Mouse (Mus musculus): Measurements from ENCODE around the gene Gm44511.
"Not testable (repeated sequence)": the region's sequence is repeated elsewhere in the genome, so short reads cannot be mapped to it uniquely, and the experiment has no call there.

Gm44511 gene

DNA sequence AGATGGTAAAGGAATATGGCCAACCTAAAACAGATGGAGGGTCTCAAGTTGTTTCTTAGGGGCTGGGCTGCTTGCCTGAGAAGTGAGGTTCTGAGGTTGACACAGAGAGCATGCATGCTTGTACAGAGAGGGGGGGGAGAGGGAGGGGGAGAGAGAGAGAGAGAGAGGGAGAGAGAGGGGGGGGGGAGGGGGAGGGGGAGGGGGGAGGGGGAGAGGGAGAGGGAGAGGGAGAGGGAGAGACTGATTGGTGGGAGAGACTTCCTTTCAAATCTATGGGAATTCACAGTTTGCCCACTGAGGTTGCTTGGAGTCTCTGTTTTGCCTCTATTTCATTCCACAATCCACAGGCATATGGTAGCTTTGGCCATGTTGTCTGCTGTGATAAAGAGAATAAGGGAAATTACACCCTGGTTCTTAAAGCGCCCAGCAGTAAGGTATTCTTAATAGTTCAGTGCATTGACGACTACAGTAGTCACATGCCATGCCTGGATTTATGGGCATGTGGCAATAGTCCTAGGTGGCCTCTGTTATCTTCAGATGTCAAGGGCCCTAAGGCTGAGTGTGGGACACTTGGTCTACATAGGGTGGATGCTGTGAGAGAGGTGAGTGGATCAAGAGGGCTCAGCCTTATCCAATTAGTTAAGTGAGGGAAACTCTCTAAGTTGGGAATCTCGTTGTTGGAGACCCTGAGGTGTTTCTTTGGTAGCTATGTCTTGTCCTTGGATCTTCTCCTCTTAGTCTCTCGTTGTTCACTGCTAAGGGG, 15.4 kb upstream of the Gm44511 start:
- DNase-seq (ENCODE audit: low spot score) = no peak

DNA sequence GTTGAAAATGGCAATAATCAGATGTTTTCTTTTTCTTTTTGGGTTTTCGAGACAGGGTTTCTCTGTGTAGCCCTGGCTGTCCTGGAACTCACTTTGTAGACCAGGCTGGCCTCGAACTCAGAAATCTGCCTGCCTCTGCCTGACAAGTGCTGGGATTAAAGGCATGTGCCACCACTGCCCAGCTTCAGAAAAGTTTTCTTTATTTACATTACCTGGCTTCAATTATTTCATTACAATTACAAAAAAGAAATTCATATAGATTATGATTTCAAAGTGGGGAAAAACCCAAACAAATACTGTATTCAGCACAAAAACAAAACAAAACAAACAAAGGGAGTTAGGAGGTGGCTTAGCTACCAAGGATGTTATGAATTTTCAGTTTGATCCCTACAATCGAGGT, 14.6 kb upstream of the Gm44511 start:
- DNase-seq (ENCODE audit: low spot score) = not testable (repeated sequence)

DNA sequence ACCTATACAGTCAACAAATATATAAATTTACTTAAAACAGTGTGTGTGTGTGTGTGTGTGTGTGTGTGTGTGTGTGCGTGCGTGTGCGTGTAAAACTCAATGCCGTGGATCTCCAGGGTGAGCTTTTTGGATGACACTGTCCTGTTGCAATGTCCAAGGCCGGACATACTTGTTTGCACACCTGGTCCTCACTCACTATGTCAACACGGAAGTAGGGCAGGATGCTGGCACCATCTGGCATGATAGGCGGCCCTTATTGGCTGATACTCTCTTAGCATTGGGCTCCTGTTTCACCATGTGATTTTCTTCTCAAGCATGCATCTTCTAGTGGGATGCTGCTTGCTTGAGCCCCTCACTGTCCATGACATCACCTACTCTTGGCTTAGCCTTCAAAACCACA, 13.8 kb upstream of the Gm44511 start:
- no peak for DNase-seq (ENCODE audit: low spot score)

DNA sequence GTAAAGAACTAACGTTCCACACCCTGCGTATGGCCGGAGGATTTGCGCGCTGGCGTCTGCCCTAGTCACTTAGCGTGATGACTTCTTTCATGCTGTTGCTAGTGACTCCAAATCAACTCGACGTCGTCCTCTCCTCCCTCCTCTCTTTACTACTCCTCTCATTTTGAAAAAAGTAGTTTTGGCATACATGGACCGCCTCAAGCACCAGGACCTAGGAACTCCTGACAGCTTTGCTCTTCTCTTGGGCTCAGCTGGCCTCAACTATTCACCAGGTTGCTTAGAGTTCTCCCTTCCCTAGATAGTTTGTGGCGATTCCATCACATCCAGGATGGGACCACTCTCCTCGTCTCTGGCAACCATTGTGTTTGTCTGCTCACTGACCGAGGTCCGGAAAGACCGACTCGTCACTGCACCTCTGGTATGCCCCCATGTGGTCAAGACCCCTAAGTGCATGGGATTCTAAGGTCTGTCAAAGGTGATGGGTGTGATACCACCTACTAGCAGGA, 13.2 kb upstream of the Gm44511 start:
- peak; percentile 94 for DNase-seq (ENCODE audit: low spot score)

DNA sequence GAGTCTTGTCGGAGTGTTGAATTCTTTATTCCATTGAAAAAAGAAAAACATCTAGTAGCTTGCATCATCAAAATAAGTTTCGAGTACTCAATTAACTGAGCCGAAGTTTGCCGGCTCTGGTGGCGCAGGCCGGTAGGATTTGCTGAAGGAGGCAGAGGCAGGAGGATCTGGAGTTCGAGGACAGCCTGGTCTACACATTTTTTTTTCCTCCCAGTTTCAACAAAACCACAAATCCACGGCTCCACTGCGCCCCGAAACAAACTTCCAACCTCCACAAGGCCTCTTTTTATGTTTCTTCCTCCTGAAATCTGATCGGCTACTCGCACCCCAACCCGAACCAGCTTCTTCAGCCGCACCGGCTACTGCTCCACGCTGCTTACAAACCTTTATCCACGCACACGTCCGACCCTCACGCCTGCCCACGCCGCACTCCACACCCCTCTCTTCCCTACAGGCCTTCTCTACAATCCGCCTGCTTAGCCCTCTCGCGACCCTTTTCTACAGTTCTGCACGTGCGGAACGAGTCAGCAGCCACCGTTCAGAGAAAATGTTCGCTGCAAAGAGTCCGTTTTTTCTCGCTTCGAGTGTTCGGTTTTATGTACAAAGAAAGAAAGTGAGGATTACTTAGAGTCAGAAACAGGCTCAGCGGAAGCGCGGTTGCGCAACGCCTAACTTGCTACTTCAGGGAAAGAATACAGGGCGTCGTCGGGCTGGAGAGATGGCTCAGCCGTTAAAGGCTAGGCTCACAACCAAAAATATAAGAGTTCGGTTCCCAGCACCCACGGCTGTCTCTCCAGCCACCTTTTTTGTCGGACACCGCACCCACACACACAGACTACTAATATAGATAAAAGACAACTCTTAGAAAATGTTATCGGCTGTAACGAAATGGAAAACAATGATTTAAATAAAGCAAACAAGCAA, 12.5 kb upstream of the Gm44511 start:
- peak; percentile 90 for DNase-seq (ENCODE audit: low spot score)

DNA sequence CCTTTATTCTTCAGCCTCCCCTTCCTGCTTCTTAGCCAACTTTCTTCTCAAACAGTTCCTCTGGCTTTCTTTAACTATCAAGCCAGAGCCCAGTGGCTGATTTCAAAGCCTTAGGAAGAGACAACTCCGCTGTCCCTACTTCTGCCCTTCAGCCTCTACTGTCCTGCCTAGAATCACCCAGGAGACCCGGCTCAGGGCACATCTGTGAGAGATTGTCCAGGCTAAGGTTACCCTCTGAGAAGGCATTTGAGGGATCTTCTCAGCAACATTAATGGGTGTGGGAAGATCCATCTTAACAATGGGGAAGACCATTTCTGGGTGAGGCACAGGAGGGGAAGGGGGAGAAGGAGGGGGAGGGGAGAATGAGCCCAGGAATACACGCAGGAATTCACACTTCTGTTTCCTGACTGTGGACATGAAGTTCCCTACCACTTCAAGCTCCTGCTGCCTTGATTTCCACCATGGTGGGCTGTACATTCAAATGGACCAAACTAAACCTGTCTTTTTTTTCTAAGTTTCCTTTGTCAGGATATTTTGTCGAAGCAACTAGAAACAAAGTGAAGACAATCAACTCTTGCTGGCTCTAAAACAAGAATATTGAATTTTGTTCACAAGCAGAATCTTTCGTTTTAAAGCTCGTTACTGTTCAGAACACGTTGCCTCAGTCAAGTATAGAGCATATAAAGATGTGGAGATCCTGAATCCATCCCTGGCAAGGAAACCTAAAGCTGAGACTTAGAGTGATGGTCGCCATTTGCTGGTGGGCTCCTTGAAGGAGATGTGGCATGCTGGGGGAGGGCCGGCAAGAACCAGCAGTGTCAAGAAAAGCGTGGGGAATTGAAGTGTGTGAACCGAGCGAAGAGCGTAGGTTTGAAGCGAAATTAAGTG, 11.6 kb upstream of the Gm44511 start:
- peak; percentile 60 for DNase-seq (ENCODE audit: low spot score)

DNA sequence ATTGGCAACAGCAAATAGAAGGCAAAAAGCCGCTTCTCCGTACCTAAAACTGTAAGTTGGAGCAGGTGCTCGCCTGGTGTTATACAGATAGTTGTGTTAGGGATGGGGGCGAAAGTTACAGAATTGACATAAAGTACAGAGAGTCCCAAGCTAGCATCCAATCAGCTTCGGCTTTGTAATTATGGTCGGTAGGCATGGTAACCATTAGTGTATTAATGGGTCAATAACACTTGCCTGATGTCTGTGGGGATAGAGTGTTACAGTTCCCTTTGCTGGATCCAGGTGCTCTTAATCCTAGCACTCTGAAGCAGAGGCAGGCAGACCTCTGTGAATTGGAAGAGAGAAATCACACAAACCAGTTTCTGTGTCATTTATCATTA, 10.8 kb upstream of the Gm44511 start:
- no peak for DNase-seq (ENCODE audit: low spot score)

DNA sequence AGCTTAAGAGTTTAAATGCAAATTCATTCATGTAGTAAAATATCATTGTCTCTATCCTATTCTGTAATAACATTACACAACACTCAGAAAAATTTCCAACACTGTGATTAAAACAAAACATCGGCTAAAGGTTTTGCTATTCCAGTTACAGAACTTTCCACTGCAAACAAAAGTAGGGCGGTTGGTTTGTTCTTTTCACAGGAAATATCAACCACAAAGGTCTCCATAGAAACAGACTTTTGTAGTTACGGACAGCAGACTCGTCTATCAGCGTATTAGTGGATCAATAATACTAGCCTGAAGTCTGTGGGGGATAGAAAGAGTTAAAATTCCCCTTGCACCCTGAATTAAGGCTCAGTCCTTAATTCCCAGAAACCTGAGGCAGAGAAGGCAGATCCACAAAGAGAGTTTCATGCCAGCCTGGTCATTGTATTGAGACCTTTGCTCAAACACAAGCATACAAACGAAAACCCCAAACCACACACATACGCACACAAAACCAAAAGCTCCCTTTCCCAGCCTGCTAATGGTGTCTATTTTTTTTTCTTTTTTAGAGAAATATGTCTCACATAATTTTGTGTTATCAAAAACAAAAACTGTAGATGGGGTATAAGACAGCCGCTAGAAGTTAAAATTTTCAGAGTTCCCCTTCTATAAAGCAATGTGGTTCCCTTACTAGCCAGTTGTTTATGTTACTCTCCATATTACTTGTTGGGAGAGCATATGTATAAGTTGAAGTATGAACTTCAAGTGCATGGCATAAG, 10.3 kb upstream of the Gm44511 start:
- DNase-seq (ENCODE audit: low spot score) = no peak

DNA sequence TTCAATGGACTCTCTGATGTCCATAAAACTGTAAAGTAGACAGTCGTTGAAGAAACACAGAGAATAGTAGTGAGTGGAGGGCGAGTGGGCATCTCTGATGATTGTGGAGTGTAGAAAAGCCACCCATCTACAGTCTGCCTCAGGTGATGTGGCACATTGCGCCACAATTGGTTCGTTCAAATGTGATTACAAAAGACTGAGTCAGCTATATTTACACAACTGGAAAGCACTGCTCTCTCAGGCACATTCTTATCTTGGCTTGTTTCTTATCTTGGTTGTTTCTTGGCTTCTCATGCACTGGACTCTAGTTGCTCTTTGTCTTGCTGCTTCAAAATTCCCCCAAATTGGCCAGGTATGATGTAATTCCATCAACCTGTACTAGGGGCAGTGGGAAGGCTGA, 9.5 kb upstream of the Gm44511 start:
- DNase-seq (ENCODE audit: low spot score) = no peak

DNA sequence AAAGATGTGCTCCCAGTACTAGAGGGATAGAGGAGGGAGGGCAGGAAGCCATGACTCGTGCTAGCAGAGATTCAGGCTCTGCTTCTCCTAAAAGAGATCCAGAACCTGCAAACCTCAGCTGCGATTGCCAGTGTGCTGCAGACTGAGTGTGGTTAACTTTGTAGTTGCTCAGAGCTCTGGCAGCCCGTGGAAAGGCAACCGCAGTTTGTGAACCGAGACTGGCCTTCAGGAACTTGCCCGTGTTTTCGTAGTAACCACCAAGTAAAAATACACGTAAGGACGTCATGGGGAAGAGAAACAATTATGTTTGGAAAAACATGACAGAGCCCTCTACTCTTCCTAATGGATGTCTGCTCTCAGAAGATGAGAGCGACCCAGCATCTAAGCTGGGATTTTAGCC, 6.9 kb upstream of the Gm44511 start:
- DNase-seq (ENCODE audit: low spot score) = no peak

DNA sequence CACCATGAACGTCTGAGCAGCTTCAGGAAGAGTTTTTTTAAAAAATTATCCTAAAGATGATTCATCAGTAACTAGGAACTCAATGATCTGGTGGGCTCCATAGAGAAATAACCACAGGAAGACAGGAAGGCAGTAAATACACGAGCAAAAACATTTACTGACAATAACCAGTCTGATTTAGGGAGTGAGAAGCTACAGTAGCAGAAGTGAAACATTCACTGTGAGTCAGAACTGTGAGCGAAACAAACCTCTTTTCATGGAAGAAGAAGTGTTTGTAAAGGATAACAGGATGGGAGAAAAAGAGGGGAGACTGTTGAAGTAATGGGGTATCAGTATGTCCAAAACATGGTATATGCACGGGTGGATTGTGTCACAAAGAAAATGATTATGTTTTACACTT, 3.7 kb upstream of the Gm44511 start:
- no peak for DNase-seq (ENCODE audit: low spot score)

DNA sequence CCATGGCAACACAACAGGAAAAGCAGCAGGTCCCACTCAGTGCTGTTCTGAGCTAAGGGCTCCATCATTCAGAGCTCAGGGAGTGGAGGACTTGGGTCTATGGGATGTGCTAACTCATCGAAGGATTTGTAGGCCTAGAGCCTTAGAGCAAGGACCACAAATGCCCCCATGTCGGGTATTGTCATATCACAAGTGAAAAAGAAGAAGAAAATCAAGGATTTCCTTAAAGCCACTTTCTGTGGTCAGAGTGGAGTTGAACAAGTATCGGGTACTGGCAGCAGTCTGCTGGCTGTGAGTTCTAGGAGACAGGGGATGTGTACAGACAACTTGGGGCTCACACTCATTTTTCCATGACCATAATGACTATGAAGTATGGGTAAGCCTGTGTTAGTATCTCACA, 666 bp upstream of the Gm44511 start:
- no peak for DNase-seq (ENCODE audit: low spot score)

DNA sequence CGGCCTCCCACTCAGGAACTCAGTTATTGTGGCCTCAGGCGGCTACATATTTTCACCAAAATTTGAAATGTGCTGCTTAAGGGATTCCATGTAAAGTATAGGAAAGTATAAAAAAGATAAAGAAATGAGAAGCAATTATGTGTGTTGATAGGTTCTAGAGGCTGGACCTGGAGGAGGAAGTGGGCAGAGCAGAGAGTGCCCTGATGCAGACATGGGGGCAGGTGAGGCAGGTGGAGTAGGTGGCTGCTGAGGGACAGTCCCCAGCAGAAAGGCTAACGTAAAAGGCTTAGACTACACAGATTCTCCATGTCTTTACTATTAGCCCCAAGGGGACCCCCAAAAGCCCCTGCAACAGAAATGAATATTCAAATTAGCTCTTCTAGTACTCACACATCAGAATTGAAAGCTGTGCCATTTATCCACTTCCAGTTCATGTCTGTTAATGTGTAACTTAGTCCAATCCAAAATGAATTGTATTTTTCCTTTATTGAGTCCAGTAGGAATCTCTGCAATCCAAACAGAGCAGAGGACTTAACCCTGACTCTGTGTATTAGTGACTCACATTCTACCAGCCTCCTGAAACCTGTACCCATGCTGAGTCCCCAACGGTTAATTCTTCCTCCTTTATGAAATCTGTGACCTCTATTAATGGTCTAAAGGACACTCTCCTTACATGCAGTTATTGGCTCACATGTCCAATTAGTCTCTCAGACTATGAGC, 7.9 kb downstream of the Gm44511 start:
- no peak for DNase-seq (ENCODE audit: low spot score)

DNA sequence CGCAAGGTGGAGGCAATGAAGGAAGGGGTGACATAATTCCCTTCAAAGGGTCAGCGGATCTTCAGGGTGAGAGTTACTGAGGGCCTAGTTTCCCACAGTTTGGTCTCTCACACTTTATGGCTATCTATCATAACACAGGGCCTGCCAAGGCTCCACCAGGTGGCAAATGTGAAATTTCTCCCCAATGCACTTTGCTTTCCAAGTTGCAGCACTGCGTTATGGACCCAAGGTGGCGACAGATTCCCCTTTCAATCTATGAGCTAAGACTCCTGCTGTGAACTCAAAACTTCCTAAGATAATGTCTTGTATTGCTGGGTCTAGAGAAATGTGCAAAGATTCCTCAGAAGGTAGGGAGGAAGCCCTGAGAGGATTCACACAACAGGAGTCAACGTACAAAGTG, 17.6 kb downstream of the Gm44511 start:
- no peak for DNase-seq (ENCODE audit: low spot score)

DNA sequence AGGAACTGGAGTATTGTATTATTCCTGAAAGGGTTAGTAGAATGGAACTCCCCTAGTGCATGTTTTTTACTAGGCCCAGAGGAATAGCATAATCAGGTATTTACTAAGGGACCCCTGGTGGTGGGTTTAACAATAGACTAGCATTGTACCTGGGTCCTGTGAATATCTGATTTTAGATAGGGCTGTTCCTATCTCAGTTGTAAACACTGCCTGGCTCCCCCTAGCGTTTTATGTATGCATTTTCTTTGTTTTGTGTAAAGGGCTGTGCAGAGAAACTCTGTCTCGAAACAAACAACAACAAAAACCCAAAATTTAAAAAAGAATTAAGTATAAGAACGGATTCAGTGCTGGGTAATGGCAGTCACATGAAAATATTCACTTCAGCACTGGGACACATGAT, 19.1 kb downstream of the Gm44511 start:
- no peak for DNase-seq (ENCODE audit: low spot score)

DNA sequence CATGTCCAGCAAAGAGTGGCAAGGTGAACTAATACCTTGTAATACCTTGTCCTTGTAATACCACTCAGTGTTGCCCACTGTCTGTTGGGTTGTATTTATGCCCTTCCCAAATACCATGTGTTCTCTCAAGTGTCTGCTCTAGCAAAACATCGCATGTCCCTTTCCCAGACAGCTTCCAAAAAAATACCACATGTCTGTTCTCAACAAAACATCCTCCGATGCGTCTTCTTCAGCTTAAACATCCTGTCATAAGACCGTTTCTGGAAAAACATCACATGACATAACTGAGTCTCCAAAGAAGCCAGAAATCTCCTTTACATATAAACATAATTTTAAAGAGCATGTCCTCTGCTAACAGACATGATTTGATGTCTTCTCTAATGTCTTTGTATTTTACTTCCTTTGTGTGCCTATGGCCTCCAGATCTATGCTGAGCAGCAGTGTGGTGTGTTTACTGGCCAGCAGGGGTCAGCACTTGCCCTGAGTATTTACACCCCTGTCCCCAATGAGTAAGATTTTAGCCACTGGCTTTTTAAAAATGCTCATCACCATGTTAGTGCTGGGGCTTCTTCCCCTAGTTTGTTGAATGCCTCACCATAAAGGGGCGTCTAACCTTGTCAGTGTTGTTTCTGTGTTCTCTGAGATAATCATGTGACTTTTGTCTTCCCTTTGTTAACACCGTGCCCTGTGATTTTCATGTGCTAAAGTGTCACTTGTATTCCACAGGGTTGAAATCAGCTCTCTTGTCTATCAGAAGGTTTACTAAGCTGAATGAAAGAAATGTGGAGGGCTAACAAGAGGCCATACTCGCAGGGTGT, 21.1 kb downstream of the Gm44511 start:
- DNase-seq (ENCODE audit: low spot score) = peak; percentile 80

DNA sequence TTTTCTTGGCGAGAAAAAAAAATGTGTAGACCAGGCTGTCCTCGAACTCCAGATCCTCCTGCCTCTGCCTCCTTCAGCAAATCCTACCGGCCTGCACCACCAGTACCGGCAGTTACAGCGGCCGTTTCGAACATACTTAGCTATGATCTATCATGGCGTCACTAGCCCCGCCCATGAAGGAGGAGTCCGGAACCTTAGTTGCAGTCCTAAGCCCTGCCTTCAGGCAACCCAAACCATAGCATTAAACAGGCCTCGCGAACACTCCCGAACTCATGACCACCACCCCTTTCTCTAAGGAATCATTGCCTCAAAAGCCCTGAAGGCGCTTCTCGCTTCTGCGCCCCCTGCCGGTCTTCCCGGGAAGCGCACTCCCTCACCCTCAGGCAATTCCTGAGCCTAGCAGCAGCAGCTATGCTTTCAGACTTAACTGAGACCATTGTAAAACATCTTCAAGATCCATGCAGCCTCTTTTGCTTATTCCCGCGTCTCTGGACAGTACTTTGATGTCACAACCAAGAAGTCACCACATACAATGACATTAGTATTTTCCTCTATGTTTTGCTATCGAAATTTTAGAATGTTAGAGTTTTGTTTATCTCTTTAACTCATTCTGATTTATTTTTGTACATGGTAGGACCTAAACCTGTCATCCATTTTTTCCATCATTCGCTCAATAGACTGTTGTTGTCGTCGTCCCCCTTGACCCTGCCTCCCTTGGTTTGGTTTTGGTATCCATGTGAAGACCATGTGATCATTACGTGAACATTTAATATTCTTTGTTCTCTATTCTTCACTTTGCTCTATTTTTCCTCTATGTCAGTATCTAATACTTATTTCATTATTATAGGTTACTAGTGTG, 22.9 kb downstream of the Gm44511 start:
- peak; percentile 96 for DNase-seq (ENCODE audit: low spot score)

DNA sequence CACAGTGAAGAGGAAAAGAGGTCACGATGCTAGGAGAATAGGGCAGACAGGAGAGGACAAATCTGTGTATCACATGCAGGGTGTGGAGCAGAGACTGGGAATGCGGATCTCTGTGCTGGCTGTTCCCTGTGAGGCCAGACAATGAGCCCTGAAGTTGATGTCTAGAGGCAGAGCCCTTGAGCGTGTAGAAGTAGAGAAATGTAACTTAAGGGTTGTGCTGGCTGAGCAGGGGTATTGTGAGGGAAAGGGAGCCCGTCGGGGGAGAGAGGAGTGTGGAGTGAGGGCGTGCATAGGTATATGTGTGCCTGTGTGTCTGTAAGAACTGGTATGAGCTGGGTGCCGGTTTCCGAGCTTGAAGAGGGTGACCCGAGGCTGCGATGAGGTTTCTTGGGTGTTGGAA, 23.6 kb downstream of the Gm44511 start:
- DNase-seq (ENCODE audit: low spot score) = peak; percentile 11

DNA sequence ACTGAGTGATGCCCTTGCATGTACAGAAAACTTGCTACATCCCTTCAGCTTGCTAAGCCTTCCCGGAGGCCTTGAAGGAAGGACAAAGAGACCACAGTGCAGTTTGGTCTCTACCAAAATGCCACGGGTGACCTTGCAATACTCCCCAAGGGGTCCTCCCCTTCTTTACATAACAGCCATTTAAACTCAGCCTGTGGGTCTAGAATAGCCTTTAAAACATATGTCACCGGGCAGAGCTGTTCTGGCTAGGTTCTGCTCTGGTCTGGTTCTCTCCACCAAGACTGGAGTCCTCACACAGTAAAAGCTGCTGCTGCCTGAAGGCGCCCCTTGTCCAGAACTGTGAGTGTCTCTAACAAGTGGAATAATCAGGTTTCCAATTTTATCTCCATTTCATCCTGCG, 25.4 kb downstream of the Gm44511 start:
- not testable (repeated sequence) for DNase-seq (ENCODE audit: low spot score)
